Mouse (Mus musculus): ENCODE results near the gene Irf4.

GRCm38 (mm10) chr13:30757264-30757900 is 8.4 kb downstream of the Irf4 start:
- TF ChIP-seq GATA1 (IDR thresholded peaks at IDR 0.05; ENCODE audit: borderline replicate concordance, low read length) (no peak), FLI1 (IDR thresholded peaks at IDR 0.05; ENCODE audit: low read length) (no peak)

Data from megakaryocyte, embryonic 14.5 days (primary cell).